Mouse (Mus musculus) adrenal gland, postnatal 4 days (tissue): Measurements from ENCODE around the gene Gm39653. TPM values are rescaled to one million over a fixed set of nuclear protein-coding genes. Genes with fewer than 3 reads are reported as not detected.

Source experiments
- total RNA-seq, 2 experiments: library from RNA; stranded (reverse); gene quantifications; 2 replicates each; pipeline ENCODE4 v1.2.3; 2021

Gene Gm39653
- total RNA-seq, 2 experiments from 2014 or later: not detected

Other genes with a start within 250 kb of the Gm39653 start
- gene Adam23, start 170.1 kb upstream of the Gm39653 start, total RNA-seq: 10 to 100 TPM; 18.5 to 21.2 TPM
- gene Dytn, start 71.0 kb downstream of the Gm39653 start, total RNA-seq: not detected
- under 1 TPM in 1 of 2 experiments, not detected in 1; 0.22 TPM for gene Mdh1b, start 114.3 kb downstream of the Gm39653 start, total RNA-seq
- gene Fastkd2, start 114.6 kb downstream of the Gm39653 start, total RNA-seq: 10 to 100 TPM; 28.4 to 36.3 TPM
- gene 4933402D24Rik, start 153.3 kb downstream of the Gm39653 start, total RNA-seq: not detected